ENCODE assay signal across 24 mouse cellular contexts in the genomic region with DNA sequence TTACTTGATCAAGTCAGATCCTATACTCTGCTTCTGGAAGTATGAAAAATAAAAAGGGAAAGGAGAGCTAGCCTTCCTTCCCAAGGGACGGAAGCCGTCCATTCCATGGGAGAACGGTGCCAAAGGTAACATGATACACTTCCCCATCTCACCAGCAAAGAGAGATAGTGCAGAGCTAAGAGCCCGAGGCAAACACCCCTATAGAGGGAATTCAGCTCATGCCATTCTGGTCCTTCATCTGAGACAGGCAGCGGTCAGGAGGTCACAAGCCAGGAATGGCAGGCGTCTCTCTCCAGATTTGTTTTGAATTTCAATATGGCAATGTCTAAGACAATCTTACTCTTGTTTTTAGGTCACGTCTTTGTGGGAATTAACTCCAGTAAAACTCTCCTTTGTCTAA.
A peak's percentile ranks its signal among the peaks of the same experiment; 100 is the strongest.
DNase-seq lines count a peak whose midpoint lies in the region; ATAC-seq lines count a peak whose summit lies in the region.
"Had no signal": no experiment of that assay in that cellular context is flagged by ENCODE, and none has a peak within 500 bp of the region (broad histone marks: within the 10 kb centered on the region; RNA-seq: fewer than 3 reads in every experiment).

No protein-coding gene starts in this region.

- no peak overlapping the region for H3K4me3 ChIP-seq in heart, embryonic 16.5 days (ENCODE audit: low read length)
- H3K4me3 ChIP-seq in embryonic facial prominence, embryonic 11.5 days (ENCODE audit: low read depth, low read length): no peak overlapping the region
- no peak overlapping the region for H3K4me3 ChIP-seq in intestine, embryonic 16.5 days (ENCODE audit: low read length)
- H3K4me3 ChIP-seq: forebrain, embryonic 15.5 days; heart, adult 2 months; left cerebral cortex, adult 2 months; liver, embryonic 13.5 days; neural tube, embryonic 15.5 days; stomach, embryonic 15.5 days had no signal

- no peaks in the 10 kb centered on the region for H3K9me3 ChIP-seq in heart, embryonic 16.5 days (replicated peaks; ENCODE audit: control insufficient read depth, low read length)
- H3K9me3 ChIP-seq in embryonic facial prominence, embryonic 11.5 days (replicated peaks; ENCODE audit: control insufficient read depth, low read length): no peaks in the 10 kb centered on the region
- H3K9me3 ChIP-seq in intestine, embryonic 16.5 days (ENCODE audit: control insufficient read depth, low read length): no peaks in the 10 kb centered on the region
- H3K9me3 ChIP-seq: forebrain, embryonic 15.5 days; liver, embryonic 13.5 days; neural tube, embryonic 15.5 days; stomach, embryonic 15.5 days had no signal

- WGBS in heart, embryonic 16.5 days: 22% methylated on average over 7 of the region's 7 CpGs
- 17% methylated on average over 7 of the region's 7 CpGs for WGBS in embryonic facial prominence, embryonic 11.5 days
- WGBS in intestine, embryonic 16.5 days: 53% methylated on average over 7 of the region's 7 CpGs

- no peak overlapping the region for H3K9ac ChIP-seq in heart, embryonic 16.5 days (ENCODE audit: low read length)
- no peak overlapping the region for H3K9ac ChIP-seq in embryonic facial prominence, embryonic 11.5 days (replicated peaks; ENCODE audit: low read length)
- H3K9ac ChIP-seq in intestine, embryonic 16.5 days (ENCODE audit: low read depth, low read length): no peak overlapping the region
- H3K9ac ChIP-seq: forebrain, embryonic 15.5 days; liver, embryonic 13.5 days; neural tube, embryonic 15.5 days; stomach, embryonic 15.5 days had no signal

- no peak overlapping the region for H3K4me2 ChIP-seq in heart, embryonic 16.5 days (ENCODE audit: low read depth, low read length)
- no peak overlapping the region for H3K4me2 ChIP-seq in embryonic facial prominence, embryonic 11.5 days (ENCODE audit: low read depth, low read length)
- no peak overlapping the region for H3K4me2 ChIP-seq in intestine, embryonic 16.5 days (ENCODE audit: low read depth, low read length)
- H3K4me2 ChIP-seq: forebrain, embryonic 15.5 days; liver, embryonic 13.5 days; midbrain, embryonic 11.5 days; neural tube, embryonic 15.5 days; stomach, embryonic 15.5 days had no signal

- intact Hi-C loops in heart, postnatal 25 days (cut with DNase I): no loop called here
- intact Hi-C loops in heart, postnatal 10 days (cut with DNase I): loop anchor here (10.0 kb wide), 1 partner anchor 575 kb away; no protein-coding TSS in a partner anchor

- peak; percentile 85 for DNase-seq in heart, adult 11 months
- no peak for DNase-seq in heart, postnatal 25 days (ENCODE audit: low spot score)
- DNase-seq in heart, postnatal 10 days: no peak
- peak; percentile 16 for DNase-seq in NIH3T3 (ENCODE audit: low read depth)
- DNase-seq in embryonic facial prominence, embryonic 11.5 days (ENCODE audit: low spot score): peak; percentile 59
- DNase-seq in adrenal gland, postnatal 14 days: no peak
- DNase-seq: adrenal gland, postnatal 10 days; cerebellum, adult 2 months; cerebellum, postnatal 36 days; gastrocnemius, postnatal 10 days; heart, adult 2 months; kidney, adult 18-20 months; liver, embryonic 13.5 days; lung, adult 2 months; lung, postnatal 14 days; thymus, adult 2 months had no signal

- 0 out of 2 replicates have a peak overlapping the region, but pooled peaks have one; percentile 40 for H3K27ac ChIP-seq in heart, embryonic 16.5 days (ENCODE audit: low read length)
- H3K27ac ChIP-seq in embryonic facial prominence, embryonic 11.5 days (replicated peaks; ENCODE audit: low read depth, low read length): no peak overlapping the region
- no peak overlapping the region for H3K27ac ChIP-seq in intestine, embryonic 16.5 days (ENCODE audit: low read length)
- H3K27ac ChIP-seq: forebrain, embryonic 15.5 days; heart, adult 2 months; kidney, postnatal 0 days; left cerebral cortex, adult 2 months; liver, embryonic 13.5 days; neural tube, embryonic 15.5 days; stomach, embryonic 15.5 days had no signal

- no peaks in the 10 kb centered on the region for H3K27me3 ChIP-seq in heart, embryonic 16.5 days (ENCODE audit: control insufficient read depth, insufficient read depth, low read length)
- H3K27me3 ChIP-seq in embryonic facial prominence, embryonic 11.5 days (ENCODE audit: control insufficient read depth, insufficient read depth, low read length): no peaks in the 10 kb centered on the region
- H3K27me3 ChIP-seq in intestine, embryonic 16.5 days (replicated peaks; ENCODE audit: control insufficient read depth, insufficient read depth, low read length): no peaks in the 10 kb centered on the region
- H3K27me3 ChIP-seq: forebrain, embryonic 15.5 days; liver, embryonic 13.5 days; neural tube, embryonic 15.5 days; stomach, embryonic 15.5 days had no signal

- H3K4me1 ChIP-seq in heart, embryonic 16.5 days (ENCODE audit: control insufficient read depth, insufficient read depth, low read length): peaks cover 15% of the 10 kb centered on the region
- H3K4me1 ChIP-seq in embryonic facial prominence, embryonic 11.5 days (ENCODE audit: control insufficient read depth, insufficient read depth, low read length): no peaks in the 10 kb centered on the region
- no peaks in the 10 kb centered on the region for H3K4me1 ChIP-seq in intestine, embryonic 16.5 days (ENCODE audit: control insufficient read depth, insufficient read depth, low read length)
- H3K4me1 ChIP-seq: liver, embryonic 13.5 days had no signal

- H3K36me3 ChIP-seq in heart, embryonic 16.5 days (ENCODE audit: control insufficient read depth, insufficient read depth): peaks cover 9% of the 10 kb centered on the region; the same call in 1 of the 2 replicates
- H3K36me3 ChIP-seq in embryonic facial prominence, embryonic 11.5 days (replicated peaks; ENCODE audit: control insufficient read depth, insufficient read depth, low read depth, low read length): no peaks in the 10 kb centered on the region
- no peaks in the 10 kb centered on the region for H3K36me3 ChIP-seq in intestine, embryonic 16.5 days (ENCODE audit: control insufficient read depth, insufficient read depth, low read length)
- H3K36me3 ChIP-seq: liver, embryonic 13.5 days; stomach, embryonic 15.5 days had no signal

- peak; percentile 64; the same call in 1 of the 2 replicates for ATAC-seq in heart, embryonic 16.5 days (replicated peaks; ENCODE audit: extremely low read depth, insufficient read depth, low FRiP score)
- no peak for ATAC-seq in embryonic facial prominence, embryonic 11.5 days (replicated peaks; ENCODE audit: insufficient number of reproducible peaks, low FRiP score, low TSS enrichment, low read depth)
- ATAC-seq in intestine, embryonic 16.5 days: no peak
- ATAC-seq: forebrain, embryonic 15.5 days had no signal

Comparison
In these comparisons a context has a peak if more than half of its experiments do, and no peak if none do; other contexts are left out.
1. DNase-seq: peak in heart, adult 11 months (single experiment), NIH3T3 (single experiment) and embryonic facial prominence, embryonic 11.5 days (single experiment); none in heart, postnatal 25 days (single experiment), heart, postnatal 10 days (0 of 2) and adrenal gland, postnatal 14 days (single experiment).